Mouse (Mus musculus): Measurements from ENCODE around the gene B3gnt9. TPM values are rescaled to one million over a fixed set of nuclear protein-coding genes. Genes with fewer than 3 reads are reported as not detected.

Gene B3gnt9
- polyA plus RNA-seq, 1 experiment from 2014 or later = 12.7 TPM

- 1% methylated on average over 54 of the region's 54 CpGs for WGBS
- Histone ChIP-seq H3K4me2 (ENCODE audit: low read depth, low read length) (peak within 1 kb of the TSS; percentile 92), H3K4me1 (ENCODE audit: control insufficient read depth, insufficient read depth, low read length) (peaks cover 29% of the 10 kb centered on the region), H3K27ac (ENCODE audit: low read length) (no peak within 1 kb of the TSS), H3K9ac (ENCODE audit: low read length) (peak within 1 kb of the TSS; percentile 81), H3K36me3 (ENCODE audit: control insufficient read depth, insufficient read depth) (no peaks in the 10 kb centered on the region), H3K4me3 (ENCODE audit: low read length) (peak within 1 kb of the TSS; percentile 76), H3K9me3 (replicated peaks; ENCODE audit: control insufficient read depth, low read length) (peaks cover 4% of the 10 kb centered on the region), H3K27me3 (ENCODE audit: control insufficient read depth, insufficient read depth, low read length) (peaks cover 37% of the 10 kb centered on the region)
- ATAC-seq (replicated peaks; ENCODE audit: extremely low read depth, insufficient read depth, low FRiP score) = peak; percentile 65; the same call in 1 of the 2 replicates
Measured at GRCm38 (mm10) chr8:105264024-105264982, 9.3 kb upstream of the B3gnt9 start, which contains the start of the genes Tradd and Fbxl8. Gene Tradd, minus strand, starts transcription at chr8:105264609. Gene Fbxl8, plus strand, starts transcription at chr8:105264648.

DNA sequence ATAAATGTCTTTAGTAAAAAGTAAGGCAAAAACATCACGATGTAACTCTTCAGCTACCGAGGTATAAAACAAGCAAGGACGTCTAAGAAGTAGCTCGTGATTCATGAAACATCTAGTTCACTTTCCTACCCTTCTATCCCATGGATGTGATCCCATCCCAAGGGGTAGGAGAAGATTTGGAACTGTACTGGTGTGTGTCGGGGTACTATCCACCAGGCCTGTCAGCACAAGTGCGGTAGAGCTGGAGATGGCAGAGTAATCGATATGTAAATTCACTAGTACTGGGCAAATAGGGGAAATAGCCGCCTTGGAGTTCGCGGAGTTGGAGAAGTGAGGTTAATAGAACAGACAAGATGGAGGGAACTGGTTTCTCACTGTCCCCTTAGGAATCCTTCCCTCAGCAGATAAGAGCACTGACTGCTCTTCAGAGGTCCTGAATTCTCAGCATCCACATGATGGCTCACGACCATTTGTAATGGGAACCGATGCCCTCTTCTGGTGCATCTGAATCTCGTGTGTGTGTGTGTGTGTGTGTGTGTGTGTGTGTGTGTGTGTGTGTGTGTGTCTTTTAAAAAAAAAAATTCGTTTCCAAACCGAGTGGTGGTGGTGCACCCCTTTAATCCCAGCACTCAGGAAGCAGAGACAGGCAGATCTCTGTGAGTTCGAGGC is 8.4 kb upstream of the B3gnt9 start:
- ATAC-seq (replicated peaks; ENCODE audit: extremely low read depth, insufficient read depth, low FRiP score) = no peak
- WGBS = 45% methylated on average over 16 of the region's 16 CpGs
- H3K27me3 ChIP-seq (ENCODE audit: control insufficient read depth, insufficient read depth, low read length) = peaks cover 34% of the 10 kb centered on the region
- no peaks in the 10 kb centered on the region for H3K36me3 ChIP-seq (ENCODE audit: control insufficient read depth, insufficient read depth)
- H3K4me1 ChIP-seq (ENCODE audit: control insufficient read depth, insufficient read depth, low read length) = peaks cover 27% of the 10 kb centered on the region
- H3K27ac ChIP-seq (ENCODE audit: low read length) = no peak overlapping the region
- peak overlapping the region; percentile 92 for H3K4me2 ChIP-seq (ENCODE audit: low read depth, low read length)
- no peak overlapping the region; the same call in 1 of the 2 replicates for H3K9ac ChIP-seq (ENCODE audit: low read length)
- H3K9me3 ChIP-seq (replicated peaks; ENCODE audit: control insufficient read depth, low read length) = peaks cover 4% of the 10 kb centered on the region
- no peak overlapping the region; the same call in 1 of the 2 replicates for H3K4me3 ChIP-seq (ENCODE audit: low read length)

DNA sequence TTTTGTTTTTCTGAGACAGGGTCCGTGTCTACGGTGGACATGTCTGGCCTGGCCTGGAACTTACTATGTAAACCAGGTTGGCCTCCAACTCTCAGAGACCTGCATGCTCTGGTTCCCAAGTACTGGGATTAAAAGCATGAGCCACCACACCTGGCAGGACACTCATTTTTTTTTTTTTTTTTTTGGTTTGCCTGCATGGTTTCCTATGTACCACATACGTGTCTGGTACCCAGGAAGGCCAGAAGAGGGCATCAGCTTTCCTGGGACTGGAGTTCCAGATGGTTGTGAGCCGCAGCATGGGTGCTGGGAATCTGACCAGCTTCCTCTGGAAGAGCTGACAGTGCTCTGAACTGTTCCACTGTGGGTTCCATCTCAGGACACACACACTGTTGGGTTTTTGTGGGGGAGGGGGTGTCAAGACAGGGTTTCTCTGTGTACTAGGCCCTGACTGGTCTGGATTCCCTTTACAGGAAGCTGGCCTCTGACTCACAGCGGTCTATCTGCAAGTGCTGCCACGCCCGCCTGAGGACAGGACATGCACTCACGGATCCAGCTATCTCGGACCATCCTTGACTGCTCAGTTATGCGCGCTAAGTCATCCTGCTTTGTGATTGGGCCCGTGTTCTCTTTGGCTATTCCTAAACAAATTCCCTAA is 6.5 kb upstream of the B3gnt9 start:
- no peak for ATAC-seq (replicated peaks; ENCODE audit: extremely low read depth, insufficient read depth, low FRiP score)
- 85% methylated on average over 12 of the region's 12 CpGs for WGBS
- Histone ChIP-seq H3K9ac (ENCODE audit: low read length) (no peak overlapping the region), H3K4me1 (ENCODE audit: control insufficient read depth, insufficient read depth, low read length) (peaks cover 22% of the 10 kb centered on the region), H3K9me3 (replicated peaks; ENCODE audit: control insufficient read depth, low read length) (peaks cover 4% of the 10 kb centered on the region), H3K36me3 (ENCODE audit: control insufficient read depth, insufficient read depth) (no peaks in the 10 kb centered on the region), H3K4me3 (ENCODE audit: low read length) (no peak overlapping the region), H3K27me3 (ENCODE audit: control insufficient read depth, insufficient read depth, low read length) (peaks cover 24% of the 10 kb centered on the region), H3K27ac (ENCODE audit: low read length) (no peak overlapping the region), H3K4me2 (ENCODE audit: low read depth, low read length) (no peak overlapping the region)

DNA sequence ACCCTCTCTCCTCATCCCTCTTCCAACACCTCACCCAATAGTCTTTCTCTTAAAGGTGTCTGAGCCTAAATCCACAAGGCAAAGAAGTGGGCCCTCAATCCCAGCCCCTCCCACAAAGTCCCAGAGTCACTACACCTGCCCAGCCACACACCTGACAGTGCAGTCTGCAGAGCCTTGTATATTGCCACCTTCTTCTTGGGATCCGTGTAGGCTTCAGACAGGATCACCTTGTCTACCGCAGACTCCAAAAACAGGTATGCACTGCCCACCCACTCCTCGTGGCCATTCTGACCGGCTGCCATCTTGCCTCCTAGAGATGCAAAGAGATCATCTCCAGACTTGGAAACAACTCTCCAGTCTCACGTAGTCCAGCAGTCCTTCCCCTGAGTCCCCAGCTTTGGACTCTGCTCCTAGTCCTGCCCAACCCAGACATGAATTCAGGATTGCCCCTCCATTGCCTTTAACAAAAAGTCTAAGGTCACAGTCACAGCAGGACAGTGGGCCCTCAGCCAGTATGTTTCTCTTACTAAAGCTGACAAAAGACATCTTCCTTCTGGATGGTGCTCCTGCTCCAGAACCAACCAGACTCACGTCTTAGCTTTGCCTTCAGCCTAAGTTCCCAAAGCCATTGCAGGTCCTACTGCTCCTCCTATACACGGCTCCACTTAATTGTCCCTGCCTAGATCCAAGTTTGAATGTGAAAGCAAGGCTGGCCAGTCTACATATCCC is 5.6 kb upstream of the B3gnt9 start:
- Histone ChIP-seq H3K9ac (ENCODE audit: low read length) (no peak overlapping the region), H3K4me3 (ENCODE audit: low read length) (no peak overlapping the region), H3K27me3 (ENCODE audit: control insufficient read depth, insufficient read depth, low read length) (peaks cover 24% of the 10 kb centered on the region), H3K4me1 (ENCODE audit: control insufficient read depth, insufficient read depth, low read length) (peaks cover 22% of the 10 kb centered on the region), H3K36me3 (ENCODE audit: control insufficient read depth, insufficient read depth) (no peaks in the 10 kb centered on the region), H3K27ac (ENCODE audit: low read length) (no peak overlapping the region), H3K9me3 (replicated peaks; ENCODE audit: control insufficient read depth, low read length) (peaks cover 4% of the 10 kb centered on the region), H3K4me2 (ENCODE audit: low read depth, low read length) (no peak overlapping the region)
- 68% methylated on average over 7 of the region's 7 CpGs for WGBS
- no peak for ATAC-seq (replicated peaks; ENCODE audit: extremely low read depth, insufficient read depth, low FRiP score)

- 0 out of 2 replicates have a peak, but pooled peaks have one; percentile 12 for ATAC-seq (replicated peaks; ENCODE audit: extremely low read depth, insufficient read depth, low FRiP score)
- no peaks in the 10 kb centered on the region for H3K36me3 ChIP-seq (ENCODE audit: control insufficient read depth, insufficient read depth)
- peaks cover 24% of the 10 kb centered on the region for H3K27me3 ChIP-seq (ENCODE audit: control insufficient read depth, insufficient read depth, low read length)
Measured at GRCm38 (mm10) chr8:105259721-105260320, 4.9 kb upstream of the B3gnt9 start.

DNA sequence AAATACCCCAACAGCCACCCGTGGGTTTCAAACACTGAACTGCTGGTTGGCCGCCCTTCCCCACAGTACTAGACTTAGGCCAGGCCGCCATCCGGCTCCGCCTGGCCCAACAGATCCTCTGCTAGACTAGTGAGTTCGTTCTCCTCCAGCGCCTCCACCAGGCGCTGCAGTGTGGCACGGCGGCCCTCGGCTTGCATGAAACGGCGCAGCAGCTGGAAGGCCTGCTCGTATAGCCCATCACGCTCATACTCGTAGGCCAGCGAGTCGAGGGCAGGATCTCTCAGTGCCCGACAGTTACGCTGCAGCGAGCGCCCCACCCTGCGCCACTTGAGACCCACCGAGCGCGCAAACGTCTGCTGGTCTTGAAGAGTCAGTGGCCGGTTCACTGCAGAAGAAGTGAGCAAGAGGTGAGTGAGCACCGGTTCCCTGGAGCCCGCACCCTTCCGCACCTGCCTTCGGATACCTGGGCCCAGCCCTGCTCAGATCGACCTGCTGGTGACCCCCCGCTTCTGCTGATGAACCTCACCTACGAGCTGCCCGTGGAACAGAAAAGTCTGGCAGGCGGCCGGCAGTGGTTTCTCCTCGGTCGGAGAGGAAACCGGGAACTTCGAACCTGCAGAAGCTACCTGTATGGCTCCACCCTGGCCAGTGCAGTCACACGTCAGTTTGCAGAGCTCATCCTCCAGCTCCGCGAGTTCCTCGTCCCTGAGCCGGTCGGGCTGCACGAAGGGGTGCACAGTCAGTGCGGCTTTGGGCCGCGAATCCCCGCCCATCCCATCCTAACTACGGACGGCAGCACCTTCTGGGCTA is 4.2 kb upstream of the B3gnt9 start:
- peaks cover 24% of the 10 kb centered on the region for H3K27me3 ChIP-seq (ENCODE audit: control insufficient read depth, insufficient read depth, low read length)
- peaks cover 22% of the 10 kb centered on the region for H3K4me1 ChIP-seq (ENCODE audit: control insufficient read depth, insufficient read depth, low read length)
- H3K4me3 ChIP-seq (ENCODE audit: low read length) = peak overlapping the region; percentile 57
- 7% methylated on average over 55 of the region's 55 CpGs for whole genome bisulfite sequencing
- H3K9ac ChIP-seq (ENCODE audit: low read length) = peak overlapping the region; percentile 59
- H3K4me2 ChIP-seq (ENCODE audit: low read depth, low read length) = peak overlapping the region; percentile 93
- no peaks in the 10 kb centered on the region for H3K36me3 ChIP-seq (ENCODE audit: control insufficient read depth, insufficient read depth)
- no peak for ATAC-seq (replicated peaks; ENCODE audit: extremely low read depth, insufficient read depth, low FRiP score)
- H3K9me3 ChIP-seq (replicated peaks; ENCODE audit: control insufficient read depth, low read length) = peaks cover 4% of the 10 kb centered on the region
- H3K27ac ChIP-seq (ENCODE audit: low read length) = no peak overlapping the region

More at GRCm38 (mm10) chr8:105259721-105260320, 4.9 kb upstream of the B3gnt9 start:
- peak overlapping the region; percentile 59 for H3K9ac ChIP-seq (ENCODE audit: low read length)
- peaks cover 21% of the 10 kb centered on the region for H3K4me1 ChIP-seq (ENCODE audit: control insufficient read depth, insufficient read depth, low read length)
- H3K4me2 ChIP-seq (ENCODE audit: low read depth, low read length) = peak overlapping the region; percentile 93
- 4% methylated on average over 30 of the region's 30 CpGs for WGBS
- H3K4me3 ChIP-seq (ENCODE audit: low read length) = peak overlapping the region; percentile 57
- H3K27ac ChIP-seq (ENCODE audit: low read length) = no peak overlapping the region
- peaks cover 4% of the 10 kb centered on the region for H3K9me3 ChIP-seq (replicated peaks; ENCODE audit: control insufficient read depth, low read length)

GRCm38 (mm10) chr8:105257318-105258114 is 2.6 kb upstream of the B3gnt9 start:
- Histone ChIP-seq H3K27ac (ENCODE audit: low read length) (no peak overlapping the region), H3K27me3 (ENCODE audit: control insufficient read depth, insufficient read depth, low read length) (peaks cover 24% of the 10 kb centered on the region), H3K4me1 (ENCODE audit: control insufficient read depth, insufficient read depth, low read length) (peaks cover 32% of the 10 kb centered on the region), H3K4me3 (ENCODE audit: low read length) (no peak overlapping the region), H3K9ac (ENCODE audit: low read length) (no peak overlapping the region), H3K9me3 (replicated peaks; ENCODE audit: control insufficient read depth, low read length) (peaks cover 4% of the 10 kb centered on the region), H3K36me3 (ENCODE audit: control insufficient read depth, insufficient read depth) (peaks cover 6% of the 10 kb centered on the region; the same call in 1 of the 2 replicates), H3K4me2 (ENCODE audit: low read depth, low read length) (no peak overlapping the region)
- no peak for ATAC-seq (replicated peaks; ENCODE audit: extremely low read depth, insufficient read depth, low FRiP score)
- WGBS = 73% methylated on average over 7 of the region's 7 CpGs

All from heart, embryonic 16.5 days (tissue).